Mouse (Mus musculus): ENCODE measurements around the gene Anapc11.

Gene Anapc11

DNA sequence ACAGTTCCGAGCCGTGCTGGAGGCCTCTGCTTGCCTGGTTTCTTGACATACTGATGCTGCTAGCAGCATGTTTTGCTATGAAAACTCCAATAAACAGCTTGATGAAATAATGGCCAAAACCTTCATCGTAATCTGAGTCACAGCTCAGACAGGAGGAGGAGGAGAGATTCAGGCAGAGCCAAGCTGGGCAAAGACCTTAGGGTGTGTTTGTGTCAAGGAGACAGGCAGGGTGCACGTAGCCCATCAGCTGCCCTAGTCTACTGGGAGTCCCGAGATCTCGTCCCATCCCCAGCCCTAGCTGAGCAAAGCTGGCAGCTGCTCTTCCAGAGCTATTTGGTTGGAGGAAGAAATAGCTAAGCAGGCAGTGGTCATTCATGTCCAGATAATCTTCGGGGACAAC lies 7.4 kb downstream of the Anapc11 start:
- in situ Hi-C loops (cut with MseI, MboI) = no loop called here

DNA sequence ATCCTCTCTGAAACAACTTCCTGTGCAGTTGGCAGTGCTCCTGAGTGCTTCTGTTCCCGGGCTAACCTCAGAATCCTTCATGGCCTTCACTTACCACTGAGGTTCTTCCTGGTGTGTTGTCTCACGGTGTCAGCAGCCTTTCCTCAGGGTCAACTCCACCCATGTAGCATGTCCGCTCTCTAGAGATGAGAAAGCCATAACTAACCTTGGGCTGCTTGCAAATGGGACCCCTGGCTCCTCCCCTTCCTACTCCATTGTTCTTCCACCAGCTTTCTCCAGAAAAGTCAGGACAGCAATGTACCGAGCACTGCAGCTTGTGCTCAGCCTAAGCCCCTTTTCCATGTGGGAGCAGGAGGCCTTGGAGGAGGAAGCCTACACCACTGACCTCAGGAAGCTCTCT lies 8.5 kb downstream of the Anapc11 start:
- in situ Hi-C loops (cut with MseI, MboI) = no loop called here

DNA sequence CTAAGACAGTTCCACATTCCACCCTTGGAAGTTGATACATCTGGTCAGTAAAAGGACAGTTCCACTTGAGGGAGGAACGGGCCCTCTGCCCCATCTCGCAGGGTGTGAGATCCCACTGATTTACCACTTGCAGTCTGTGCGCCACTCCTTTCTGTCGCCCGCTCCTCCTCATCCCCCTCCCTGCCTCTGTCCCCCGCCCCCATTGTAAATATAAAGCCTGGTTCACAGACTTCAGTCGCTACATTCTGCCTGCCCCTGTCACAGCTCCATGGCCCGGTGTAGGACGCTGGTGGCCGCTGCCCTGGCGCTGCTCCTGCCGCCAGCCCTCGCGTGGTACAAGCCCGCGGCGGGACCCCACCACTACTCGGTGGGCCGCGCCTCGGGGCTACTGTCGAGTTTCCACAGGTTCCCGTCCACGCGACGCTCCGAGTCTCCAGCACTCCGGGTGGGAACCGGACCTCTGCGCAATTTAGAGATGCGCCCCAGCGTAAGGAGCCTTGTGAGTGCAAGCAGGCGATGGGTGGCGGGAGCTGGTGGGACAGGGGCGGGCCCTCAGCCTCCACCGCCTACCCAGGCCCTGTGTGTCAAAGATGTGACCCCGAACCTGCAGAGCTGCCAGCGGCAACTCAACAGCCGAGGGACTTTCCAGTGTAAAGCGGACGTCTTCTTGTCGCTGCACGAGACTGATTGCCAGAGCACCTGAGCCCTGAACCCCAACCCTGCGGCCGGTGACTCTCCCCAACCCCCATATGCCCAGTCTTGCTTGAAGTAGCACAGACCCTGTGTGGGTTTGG lies 10.2 kb downstream of the Anapc11 start, which contains the start of gene Npb:
Npb (plus strand) TSS at position 237 of the 794 bp plus-strand sequence.
- in situ Hi-C loops (cut with MseI, MboI) = no loop called here

DNA sequence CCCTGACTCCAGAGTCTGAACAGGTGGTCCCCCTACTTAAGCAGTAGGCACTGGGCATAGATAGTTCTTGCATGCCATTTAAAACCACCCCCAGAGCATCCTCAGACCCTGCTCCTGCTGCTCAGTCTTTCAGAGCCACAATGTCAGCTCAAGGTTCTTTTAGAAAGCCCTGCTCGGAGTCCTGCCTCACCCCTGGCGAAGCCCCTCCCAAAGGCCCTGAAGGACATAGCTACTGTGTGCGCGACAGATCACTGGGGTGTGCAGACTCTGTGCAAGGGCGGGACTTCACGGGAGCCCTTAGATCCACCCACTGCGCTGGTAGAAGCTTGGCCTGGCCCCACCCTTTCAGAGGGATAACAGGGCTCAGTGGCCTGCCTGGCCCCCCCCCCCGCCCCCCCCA lies 11.0 kb downstream of the Anapc11 start:
- in situ Hi-C loops (cut with MseI, MboI) = no loop called here

DNA sequence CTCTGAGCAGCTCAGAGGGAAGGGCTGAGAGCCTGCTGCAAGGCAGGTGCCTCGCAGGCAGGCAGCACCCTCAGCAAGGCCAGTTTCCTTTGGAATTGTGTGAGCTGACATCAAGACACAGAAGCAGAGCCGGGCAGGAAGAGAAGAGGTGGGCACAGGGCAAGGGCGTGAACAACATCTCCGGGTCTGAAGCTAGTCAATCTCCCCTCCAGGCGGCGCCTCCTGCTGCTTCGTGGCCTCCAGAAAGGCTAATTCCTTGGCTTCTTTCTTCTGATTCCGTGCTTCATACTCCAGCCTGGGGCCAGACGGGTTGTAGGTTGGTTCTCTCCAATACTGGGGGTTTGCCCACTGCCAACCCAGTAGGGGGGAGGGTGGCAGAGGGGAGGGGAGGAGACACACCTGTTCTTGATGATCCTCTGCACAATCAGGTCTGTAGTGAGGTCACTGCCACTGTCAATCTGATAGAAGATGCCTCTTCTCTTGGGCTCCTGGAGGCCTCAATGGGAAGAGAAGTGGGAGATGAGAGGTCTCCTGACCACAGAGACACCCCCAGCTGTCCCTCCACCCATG lies 12.3 kb downstream of the Anapc11 start:
- in situ Hi-C loops (cut with MseI, MboI) = no loop called here

DNA sequence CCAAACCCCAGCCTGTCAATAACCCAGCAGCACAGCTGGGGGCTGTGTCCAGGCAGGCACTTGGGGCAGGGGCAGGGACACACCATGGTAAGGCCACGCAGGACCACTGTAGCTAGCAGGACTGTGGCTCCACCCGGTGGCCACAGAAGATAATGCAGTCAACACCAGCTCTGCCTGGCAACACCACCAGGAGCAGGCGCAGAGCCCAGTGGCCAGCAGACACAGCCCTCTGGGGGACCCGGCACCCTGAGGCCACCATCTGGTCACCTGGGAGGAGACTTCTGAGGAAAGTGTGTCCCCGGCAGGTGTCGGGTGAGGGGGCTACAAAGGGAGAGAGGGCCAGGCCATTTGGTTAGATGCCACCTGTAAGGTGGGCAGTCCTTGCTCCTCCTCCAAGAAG lies 14.5 kb downstream of the Anapc11 start:
- in situ Hi-C loops (cut with MseI, MboI) = no loop called here

DNA sequence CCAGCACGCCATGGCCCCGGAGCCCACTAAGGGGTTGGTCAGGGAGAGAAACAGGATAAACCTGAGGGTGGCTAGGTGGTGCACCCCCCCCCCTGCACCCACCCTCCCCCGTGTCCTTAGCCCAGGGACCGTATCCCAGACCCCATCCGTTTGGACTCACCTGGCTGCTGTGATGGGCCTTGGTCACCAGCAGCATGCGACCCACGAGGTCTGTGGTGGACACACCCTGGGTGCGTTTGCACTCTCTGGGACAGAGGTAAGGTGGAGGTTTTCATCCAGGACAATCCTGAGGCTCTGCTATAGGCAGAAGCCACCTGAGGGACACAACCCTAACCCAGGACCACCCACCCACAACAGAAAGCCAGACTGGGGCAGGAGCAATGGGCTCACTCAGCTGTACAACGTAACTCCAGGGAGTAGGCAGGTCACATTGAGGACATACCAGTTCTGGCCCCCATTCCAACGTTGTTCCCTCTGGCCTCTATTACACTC lies 15.3 kb downstream of the Anapc11 start:
- in situ Hi-C loops (cut with MseI, MboI) = no loop called here

DNA sequence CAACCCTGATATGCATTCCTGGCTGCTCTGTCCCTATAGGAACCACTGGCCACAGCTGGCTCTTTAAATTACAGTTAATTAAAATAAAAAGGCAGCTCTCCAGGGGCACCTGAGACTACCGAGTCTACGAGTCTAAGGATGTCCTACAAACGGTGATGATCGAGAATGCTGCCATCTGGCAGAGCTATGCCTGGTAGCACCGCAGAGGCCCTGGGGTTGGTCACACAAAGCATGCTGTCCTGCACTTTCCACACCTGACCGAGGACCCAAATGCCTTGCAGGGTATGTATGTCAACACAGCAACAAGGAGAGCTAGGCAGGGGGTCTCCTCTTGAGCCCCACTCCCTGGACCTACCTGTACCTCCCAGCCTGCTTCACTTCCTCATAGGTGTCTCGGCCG lies 15.8 kb downstream of the Anapc11 start:
- in situ Hi-C loops (cut with MseI, MboI) = no loop called here

DNA sequence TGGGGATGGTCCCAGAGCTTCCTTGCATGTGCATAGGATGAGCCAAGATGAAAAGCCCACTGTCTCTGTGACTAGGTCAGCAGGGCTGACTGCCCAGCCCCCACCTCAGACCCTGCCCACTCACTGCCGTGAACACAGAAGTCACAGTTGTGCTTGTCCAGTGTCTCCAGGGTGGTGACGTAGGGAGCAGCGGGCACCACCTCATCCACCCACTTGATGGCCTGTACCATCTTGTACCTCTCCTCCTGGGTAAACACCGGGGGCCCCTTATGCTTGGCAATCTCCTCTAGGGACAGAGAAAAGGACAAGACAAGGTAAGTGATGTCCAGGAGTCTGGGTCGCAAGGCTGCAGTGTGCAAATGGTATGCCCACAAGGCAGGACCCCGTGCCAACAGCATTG lies 16.9 kb downstream of the Anapc11 start:
- in situ Hi-C loops (cut with MseI, MboI) = no loop called here

DNA sequence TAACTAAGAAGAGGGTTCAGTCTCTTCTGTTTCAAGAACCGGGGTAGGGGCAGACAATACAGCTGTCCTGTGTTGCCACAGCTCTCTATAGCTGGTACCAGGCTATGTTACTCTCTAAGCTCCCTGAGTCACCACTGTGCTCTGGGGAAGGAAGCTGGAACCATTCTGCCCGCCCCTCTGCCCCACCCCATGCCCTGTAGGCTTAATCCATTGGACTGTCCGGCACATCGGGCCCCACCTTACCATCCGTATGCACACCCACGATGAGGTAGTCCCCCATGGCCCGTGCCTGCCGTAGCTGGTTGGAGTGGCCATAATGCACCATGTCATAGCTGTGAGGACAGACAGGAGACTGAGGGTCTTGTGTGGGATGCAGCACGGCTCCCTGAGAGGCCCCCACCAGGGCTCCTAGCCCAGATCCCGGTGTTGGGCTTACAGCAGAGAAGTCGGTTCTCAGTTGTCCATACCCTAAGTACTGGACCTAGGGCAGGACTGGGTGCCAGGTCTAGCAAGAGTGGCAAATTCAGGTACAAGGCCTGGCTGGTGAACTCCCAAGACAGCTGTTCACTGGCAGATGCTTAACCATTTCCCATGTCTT lies 17.5 kb downstream of the Anapc11 start:
- in situ Hi-C loops (cut with MseI, MboI) = no loop called here

DNA sequence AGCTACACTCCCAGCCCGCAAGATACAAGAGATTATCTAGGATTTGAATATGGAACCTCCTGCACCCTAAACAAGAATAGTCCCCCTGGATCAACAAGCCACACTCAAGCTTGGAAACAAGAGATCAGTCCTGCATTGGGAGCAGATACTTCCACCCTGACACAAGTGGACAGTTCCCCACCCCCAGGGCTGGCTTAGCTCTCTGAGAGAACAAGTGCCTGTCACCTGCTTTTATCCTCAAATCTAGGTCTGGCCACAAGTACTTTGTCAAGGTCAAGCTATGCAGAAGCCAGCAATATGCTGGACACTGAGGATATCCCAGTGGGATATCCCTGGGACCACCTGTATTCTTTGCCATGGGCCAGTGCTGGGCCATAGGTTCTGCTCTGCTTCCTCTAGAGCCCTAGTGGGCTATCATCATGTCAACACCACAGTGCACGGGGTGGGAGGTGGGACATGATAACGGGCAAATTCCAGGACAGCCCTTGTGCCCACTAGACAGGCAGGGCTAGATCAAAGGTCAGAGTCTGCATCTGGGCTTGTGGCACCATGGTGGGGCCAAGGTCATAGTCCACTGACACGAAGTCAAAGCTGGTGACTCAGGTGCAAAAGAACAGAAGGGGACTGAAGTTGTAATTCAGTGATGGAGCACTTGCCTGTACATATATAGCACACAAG lies 18.5 kb downstream of the Anapc11 start:
- in situ Hi-C loops (cut with MseI, MboI) = no loop called here

DNA sequence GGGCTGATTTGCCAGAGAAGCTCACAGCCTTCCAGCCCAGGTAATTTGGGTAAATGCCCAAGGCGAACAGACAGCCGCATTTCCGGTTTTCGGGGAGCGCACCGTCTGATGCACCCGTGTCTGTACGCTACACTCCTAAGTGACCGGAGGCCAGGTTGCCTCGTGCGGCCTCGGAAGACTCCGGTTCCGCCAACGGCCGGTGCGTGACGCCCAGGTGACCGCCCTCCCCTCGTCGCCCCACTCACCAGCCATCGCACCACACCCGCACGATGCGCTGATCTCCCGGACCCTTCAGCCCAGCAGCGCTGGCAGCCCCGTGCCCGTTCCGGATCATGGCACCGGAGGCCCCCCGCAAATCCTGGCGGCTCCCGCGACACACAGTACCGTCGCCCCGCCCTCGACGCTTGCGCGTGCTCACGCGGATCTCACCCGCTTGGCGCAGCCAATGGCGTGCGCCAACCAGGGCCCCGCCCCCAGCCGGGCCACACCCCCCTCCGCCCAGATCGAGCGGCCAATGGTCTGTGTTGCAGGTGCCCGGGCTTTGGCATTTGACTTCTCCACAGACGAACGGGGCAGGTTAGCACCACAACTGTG lies 19.4 kb downstream of the Anapc11 start, which contains the start of gene Pcyt2:
Pcyt2 (minus strand) TSS at position 418 of the 594 bp plus-strand sequence.
- in situ Hi-C loops (cut with MseI, MboI) = no loop called here

DNA sequence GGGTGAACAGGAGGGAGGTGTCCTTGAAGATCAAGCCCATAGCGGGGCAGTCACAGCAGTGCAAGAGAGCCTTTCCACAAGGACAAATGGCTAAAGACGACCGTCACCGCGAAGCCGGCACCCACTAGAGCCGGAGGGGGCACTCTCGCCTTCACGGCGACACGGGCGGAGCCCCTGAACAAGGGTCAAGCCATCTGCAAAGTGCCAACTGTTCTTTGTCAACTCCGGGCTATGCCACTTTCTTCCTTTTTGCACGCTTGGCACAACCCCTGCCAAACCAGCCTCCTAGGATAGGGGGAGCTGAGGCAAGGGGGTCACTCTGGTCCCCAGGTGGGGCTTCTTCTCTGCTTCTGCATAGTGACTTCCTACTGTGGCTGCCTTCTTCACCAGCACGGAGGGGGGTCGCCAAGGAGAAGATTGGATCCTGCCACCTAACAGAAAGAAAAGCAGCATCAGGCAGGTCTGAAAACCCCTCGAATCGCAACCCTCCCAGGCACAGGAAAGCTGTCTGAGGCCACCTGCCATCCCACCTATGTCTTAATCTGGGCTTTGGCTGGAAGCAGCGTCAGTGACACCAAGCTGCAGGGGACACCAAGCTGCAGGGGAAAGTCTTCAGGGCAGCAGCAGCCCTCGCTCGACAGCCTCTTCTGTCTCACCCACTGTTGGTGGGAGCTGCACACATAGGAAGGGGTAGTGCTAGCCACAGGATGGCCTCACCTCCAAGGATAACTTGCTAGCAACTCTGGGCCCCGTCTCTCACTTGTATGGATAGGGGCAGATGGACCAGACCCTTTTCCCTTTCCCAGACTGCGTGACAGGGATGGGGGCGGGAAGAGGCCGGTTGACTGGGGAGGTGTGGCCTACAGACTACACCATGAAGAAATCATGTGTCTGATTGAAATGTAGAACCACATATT lies 20.7 kb downstream of the Anapc11 start:
- in situ Hi-C loops (cut with MseI, MboI) = no loop called here

DNA sequence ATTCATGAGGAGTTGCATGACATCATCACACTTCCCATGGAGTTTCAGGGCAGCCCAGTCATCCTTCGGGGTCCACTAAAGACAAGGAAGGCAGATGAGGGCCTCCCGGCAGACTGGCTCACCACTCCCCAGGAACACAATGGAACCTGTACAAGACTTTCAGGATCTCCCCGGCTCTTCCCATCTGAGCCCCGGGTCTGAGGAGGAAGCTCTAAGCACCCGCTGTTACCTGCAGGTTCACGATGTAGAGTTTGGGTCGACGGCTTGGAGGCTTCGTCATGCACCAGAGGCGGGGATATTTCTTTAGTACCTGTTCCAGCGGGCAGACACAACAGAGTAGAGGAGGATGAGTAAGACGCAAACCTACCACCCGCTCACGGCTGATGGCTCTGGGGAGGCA lies 22.0 kb downstream of the Anapc11 start:
- in situ Hi-C loops (cut with MseI, MboI) = no loop called here

DNA sequence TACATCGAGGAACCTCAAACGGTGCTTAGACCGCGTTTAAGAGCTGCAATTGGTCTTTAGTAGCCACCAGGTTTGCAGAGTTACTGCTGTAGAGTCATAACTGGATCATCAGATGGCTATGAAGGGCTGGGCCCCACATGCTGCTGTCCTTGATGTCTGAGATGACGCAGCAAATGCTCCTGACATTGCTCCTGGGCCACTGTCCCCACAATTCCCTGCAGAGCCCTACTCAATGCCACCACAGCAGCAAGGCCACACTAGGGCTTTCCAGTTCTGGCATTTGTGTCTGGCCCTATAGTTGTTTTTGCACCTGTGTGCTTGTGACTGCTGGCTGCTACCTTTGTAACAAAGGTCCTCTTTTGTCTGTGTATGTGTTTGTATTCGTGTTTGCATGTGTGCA lies 24.6 kb downstream of the Anapc11 start:
- in situ Hi-C loops (cut with MseI, MboI) = no loop called here

DNA sequence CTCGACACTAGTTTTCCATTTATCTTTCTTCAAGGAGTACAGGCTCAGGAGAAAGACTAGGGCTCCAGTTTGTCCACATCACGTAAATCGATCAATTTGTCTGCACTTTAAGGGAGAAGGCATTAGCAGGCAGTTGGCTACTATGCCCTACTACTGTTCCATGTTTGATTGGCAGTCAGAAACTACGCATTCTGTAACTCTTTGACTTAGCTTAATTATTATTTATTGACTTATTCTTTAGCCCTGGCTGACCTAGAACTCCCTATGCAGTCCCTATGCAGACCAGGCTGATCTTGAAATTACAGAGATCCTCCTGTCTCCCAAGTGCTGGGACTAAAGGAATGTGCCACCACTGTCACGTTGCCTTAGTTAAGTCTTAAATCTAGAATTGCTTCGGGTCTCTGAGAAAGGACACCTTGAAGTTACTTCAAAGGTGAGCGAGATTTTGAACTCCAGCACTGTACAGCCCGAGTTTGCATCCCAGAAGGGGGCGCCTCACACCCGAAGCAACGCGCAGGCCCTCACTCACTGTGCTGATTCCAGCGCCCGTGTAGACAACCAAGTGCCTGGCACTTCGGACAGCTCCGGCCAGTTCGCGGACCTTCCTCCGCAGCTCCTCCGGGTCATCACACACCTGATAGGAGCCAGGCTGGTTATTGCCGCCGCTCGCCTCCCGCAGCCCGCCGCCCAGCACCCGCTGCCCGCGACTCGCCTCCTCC lies 25.9 kb downstream of the Anapc11 start:
- in situ Hi-C loops (cut with MseI, MboI) = no loop called here

DNA sequence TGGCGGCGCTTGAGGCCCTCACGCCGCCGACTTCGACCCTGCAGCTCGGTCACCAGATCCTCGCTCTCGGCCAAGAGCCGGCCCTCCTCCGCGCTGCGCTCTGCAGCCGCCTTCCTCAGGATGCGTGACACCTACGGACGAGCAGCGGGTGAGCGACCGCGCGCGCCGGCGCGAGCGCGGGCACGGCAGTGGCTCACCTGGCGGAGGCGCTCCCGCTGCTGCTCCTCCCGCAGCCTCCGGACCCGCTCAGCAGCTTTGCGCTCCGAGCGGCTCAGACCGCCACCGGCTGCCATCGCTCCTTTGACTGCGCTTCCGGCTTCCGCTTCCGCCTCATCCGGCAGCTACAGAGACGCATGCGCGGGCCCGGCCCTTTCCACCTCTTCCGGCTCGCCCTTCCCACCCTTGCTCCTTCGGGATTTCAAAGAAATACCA lies 26.5 kb downstream of the Anapc11 start:
- in situ Hi-C loops (cut with MseI, MboI) = no loop called here

DNA sequence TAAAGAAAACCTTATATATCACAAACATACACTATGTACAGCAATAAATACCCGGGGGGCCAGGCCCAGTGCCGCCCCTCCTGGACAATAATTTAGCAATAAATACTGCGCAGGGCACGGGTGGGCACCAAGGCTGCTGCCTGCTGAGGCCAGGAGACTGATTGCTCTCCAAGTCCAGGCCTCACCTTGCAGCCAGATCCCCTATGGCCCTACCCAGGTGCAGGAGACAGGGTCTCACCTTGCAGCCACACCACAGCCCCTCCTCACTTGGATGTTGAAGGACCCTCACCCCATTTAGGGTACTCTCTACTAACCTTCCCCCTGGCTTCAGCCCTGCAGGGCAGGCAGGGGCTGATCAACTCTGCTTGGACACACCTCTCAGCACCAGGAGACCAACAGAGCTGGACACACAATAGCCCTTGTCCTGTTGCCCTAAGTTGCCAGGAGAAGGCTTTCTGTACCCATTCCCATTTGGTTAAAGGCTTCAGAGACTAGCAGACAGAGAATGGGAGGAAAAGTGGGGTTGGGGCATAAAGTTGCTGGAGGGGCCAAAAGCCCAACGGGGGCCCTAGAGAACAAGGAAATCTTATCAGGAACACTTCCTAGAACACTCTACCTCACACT lies 27.0 kb downstream of the Anapc11 start, which contains the start of gene Sirt7:
Sirt7 (minus strand) TSS at position 89 of the 624 bp plus-strand sequence.
- in situ Hi-C loops (cut with MseI, MboI) = no loop called here

DNA sequence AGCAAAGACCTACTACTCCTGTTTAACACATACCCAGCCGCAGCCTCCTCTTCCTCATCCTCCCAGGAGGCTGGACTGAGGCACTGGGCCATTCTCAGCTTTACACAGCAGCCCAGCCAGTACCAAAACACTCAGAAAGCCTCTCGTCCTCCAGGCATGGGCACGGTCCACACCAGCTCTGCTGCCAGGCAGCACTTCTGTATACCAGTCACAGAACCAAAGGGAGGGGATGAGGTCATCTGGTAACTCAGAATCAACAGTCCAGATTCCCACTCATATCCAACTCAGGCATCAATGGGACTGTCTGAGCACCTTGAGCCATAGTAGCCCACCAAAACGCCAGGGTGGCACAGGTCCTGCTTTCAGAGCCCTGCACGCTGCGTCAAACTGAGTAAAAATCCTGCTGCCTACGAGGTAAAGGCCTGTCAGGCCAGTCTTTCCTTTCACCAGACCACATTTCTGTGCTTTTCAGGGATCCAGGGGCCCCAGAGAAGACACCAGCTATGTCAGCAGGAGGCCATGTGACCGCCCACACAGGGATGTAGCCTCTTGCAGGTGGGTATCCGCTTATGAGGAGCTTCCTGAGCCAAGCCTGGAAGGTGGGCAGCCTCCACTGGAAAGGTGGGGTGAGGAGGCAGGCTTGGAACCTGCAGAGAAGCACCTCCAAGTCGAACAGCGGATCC lies 28.7 kb downstream of the Anapc11 start:
- in situ Hi-C loops (cut with MseI, MboI) = no loop called here

All from mouse trophoblast stem cell (cell line).